Mouse (Mus musculus) intestine, postnatal 0 days (tissue): ENCODE results near the gene Igsf9. TPM values are rescaled to one million over a fixed set of nuclear protein-coding genes. Genes with fewer than 3 reads are reported as not detected.

Source experiments
- ATAC-seq: fragments of 200-750 bp; cut with Nextera tagmentation; 2 replicates; pipeline ENCODE4 v1.8.0; 2017; ENCODE audit warnings: mild to moderate bottlenecking, moderate TSS enrichment, moderate library complexity
- H3K27ac ChIP-seq: fragments of 300-500 bp; sonication (generic); 2 replicates; pipeline ENCODE4 v1.5.1; 2014; ENCODE audit warnings: mild to moderate bottlenecking, low read depth, low read length, moderate library complexity
- H3K27me3 ChIP-seq: fragments of 300-500 bp; sonication (generic); replicated peaks from 2 replicates; pipeline ENCODE4 v1.6.1; 2014; ENCODE audit warnings: low read length, mixed read lengths; ENCODE audit not compliant: control insufficient read depth, insufficient read depth
- H3K36me3 ChIP-seq: fragments of 300-500 bp; sonication (generic); 2 replicates; pipeline ENCODE4 v1.6.1; 2014; ENCODE audit warnings: mild to moderate bottlenecking, moderate library complexity; ENCODE audit not compliant: control insufficient read depth, insufficient read depth
- H3K4me1 ChIP-seq: fragments of 300-500 bp; sonication (generic); replicated peaks from 2 replicates; pipeline ENCODE4 v1.6.1; 2014; ENCODE audit warnings: antibody characterized with exemption, low read length, mixed read lengths; ENCODE audit not compliant: control insufficient read depth, insufficient read depth
- H3K4me2 ChIP-seq: fragments of 300-500 bp; sonication (generic); replicated peaks from 2 replicates; pipeline ENCODE4 v1.6.1; 2014; ENCODE audit warnings: low read depth, mild to moderate bottlenecking, moderate library complexity
- H3K4me3 ChIP-seq: fragments of 300-500 bp; sonication (generic); 2 replicates; pipeline ENCODE4 v1.5.1; 2014; ENCODE audit warnings: low read depth, low read length
- H3K9ac ChIP-seq: fragments of 300-500 bp; sonication (generic); 2 replicates; pipeline ENCODE4 v1.6.1; 2014; ENCODE audit warnings: mild to moderate bottlenecking, low read depth, low read length
- H3K9me3 ChIP-seq: fragments of 300-500 bp; sonication (generic); 2 replicates; pipeline ENCODE4 v1.6.1; 2016; ENCODE audit warnings: mixed run types; ENCODE audit not compliant: control insufficient read depth
- CTCF ChIP-seq: sonication (generic); IDR thresholded peaks from 2 replicates; pipeline ENCODE4 v1.5.1; 2016; ENCODE audit warnings: low read depth, mild to moderate bottlenecking, control low read depth, antibody characterized with exemption, moderate library complexity
- WGBS: fragments of 180-500 bp; shearing (Covaris S2); extraction: QIAGEN DNeasy Blood & Tissue Kit; methylation state at CpG from one replicate; pipeline ENCODE4 v1.1.7; 2014; 5-methylcytosine and 5-hydroxymethylcytosine counted together
- polyA plus RNA-seq: library from polyadenylated mRNA; unstranded; fragments of >200 nt; fragmentation: Nextera tagmentation; extraction: Ambion mirVana; gene quantifications from 2 replicates; pipeline ENCODE4 v1.2.1, GENCODE M21; 2015

Igsf9 gene
- polyA plus RNA-seq, 1 experiment from 2014 or later, result 73.4 TPM

DNA sequence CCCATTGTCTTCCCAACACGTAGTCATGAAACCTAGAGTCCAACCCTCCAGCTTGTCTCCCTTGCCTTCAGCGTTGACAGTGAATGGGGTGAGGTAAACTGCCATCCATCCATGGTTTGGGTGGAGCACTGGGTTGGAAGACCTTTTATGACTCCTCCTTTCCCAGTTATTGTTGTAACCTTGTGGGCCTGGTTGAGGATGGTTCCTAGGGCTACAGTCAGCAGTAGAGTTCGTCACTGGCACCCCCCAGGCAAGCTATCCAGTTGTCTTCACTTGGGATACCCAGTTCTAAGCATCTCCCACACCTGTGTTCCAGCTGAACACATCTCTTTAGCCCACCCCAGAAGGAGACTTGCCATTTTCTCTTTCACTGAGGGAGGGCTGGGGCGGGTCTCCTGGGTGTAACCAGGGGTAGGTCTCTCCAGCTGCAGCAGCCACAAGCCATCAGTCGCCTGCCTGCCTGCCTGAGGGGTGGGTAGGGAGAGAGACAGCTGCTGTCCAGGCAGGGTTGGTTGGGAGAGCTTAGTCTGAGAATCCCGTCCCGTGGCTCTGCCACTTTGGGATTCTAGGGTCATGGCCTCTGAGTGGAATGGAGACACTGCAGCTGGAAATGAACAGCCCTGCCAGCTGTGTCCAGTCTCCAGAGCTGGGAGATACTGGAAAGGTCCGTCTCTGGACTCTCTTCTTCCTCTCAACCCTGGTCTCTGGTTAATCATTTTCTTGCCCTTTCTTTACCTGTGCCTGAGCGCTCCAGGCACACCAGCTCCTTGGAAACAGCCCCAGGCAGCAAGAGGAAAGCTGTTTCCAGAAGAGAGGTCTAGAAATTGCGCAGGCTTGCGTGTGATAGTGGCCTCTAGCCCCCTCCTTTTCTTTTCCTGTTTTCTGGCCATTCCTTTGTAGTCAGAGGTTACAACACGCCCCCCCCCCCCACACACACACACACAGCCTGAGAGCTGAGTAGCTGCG lies 20.8 kb downstream of the Igsf9 start:
- no peak for ATAC-seq
- no peaks in the 10 kb centered on the region for H3K9me3 ChIP-seq
- peak overlapping the region; percentile 85 for H3K4me2 ChIP-seq
- peak overlapping the region; percentile 76 for H3K4me3 ChIP-seq
- no peak for TF ChIP-seq CTCF
- peak overlapping the region; percentile 93 for H3K27ac ChIP-seq
- H3K4me1 ChIP-seq, result peaks cover 17% of the 10 kb centered on the region
- peak overlapping the region; percentile 71; the same call in 1 of the 2 replicates for H3K9ac ChIP-seq
- WGBS, result 12% methylated on average over 12 of the region's 13 CpGs
- peaks cover 37% of the 10 kb centered on the region for H3K36me3 ChIP-seq
- no peaks in the 10 kb centered on the region for H3K27me3 ChIP-seq

DNA sequence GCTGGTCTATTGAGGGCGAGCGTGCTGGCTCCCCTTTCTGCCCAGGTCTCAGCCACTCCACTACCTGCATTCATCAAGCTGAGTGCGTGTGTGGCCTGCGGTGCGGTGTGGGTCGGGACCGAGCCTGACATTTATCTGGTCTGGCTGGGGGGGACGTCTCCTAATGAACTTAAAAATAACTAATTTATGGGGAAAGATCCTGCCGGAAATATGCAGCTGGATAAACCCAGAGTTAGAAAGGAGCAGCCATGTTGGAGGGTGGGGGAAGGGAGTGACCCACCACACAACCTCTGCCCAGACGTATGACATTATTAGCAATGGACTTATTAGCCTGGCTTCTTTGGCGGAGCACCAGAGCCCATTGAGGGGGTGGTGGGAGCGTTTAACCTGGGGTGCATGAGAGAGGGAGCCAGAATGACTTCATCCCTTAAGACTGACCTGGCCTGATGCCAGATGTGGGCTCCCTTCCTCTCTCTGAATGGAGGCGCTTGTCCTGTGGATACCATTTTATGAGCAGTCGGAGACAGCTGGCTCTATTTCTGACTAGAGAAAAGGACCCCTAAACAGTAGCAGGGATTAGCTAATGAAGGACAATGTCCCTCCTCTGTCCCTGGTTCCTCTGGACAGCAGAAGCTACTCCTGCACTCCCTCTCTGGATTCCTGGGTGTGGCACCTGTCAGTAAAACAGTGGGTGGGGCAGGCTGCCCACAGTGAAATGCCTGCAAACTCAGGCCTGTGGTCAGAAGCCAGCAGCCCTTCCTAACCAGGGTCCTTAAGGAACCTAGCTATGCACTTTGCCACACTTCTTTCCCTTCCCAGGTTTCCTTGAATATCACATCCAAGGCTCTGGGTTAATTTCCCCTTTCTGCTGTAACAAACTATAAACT lies 21.8 kb downstream of the Igsf9 start:
- WGBS, result 8% methylated on average over 14 of the region's 14 CpGs

DNA sequence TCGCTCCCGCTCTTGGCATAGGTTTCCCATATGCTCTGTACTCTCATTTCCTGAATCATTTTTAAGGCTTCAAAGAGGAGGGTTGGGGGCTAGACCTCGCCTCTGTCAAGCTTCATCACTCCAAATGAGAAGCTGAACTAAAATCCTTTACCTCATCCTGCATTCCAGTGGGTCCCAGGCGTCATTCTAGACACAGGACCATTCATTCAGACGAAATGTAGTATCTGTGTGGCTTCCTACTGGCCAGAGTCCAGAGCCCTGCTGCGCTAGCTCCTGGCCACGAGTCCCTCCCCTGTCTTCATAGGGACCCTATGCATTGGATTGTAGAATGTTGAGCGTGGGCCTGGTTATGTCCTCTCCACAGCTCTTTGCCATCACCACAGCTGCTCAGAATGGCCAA lies 23.2 kb downstream of the Igsf9 start:
- no peak for TF ChIP-seq CTCF
- Histone ChIP-seq H3K27me3 (no peaks in the 10 kb centered on the region), H3K36me3 (peaks cover 41% of the 10 kb centered on the region), H3K27ac (no peak overlapping the region), H3K4me2 (no peak overlapping the region), H3K4me1 (peaks cover 17% of the 10 kb centered on the region), H3K9me3 (no peaks in the 10 kb centered on the region), H3K9ac (no peak overlapping the region), H3K4me3 (no peak overlapping the region)
- ATAC-seq, result no peak
- WGBS, result 80% methylated on average over 8 of the region's 8 CpGs

More for the DNA sequence above, 21.8 kb downstream of the Igsf9 start:
- Histone ChIP-seq H3K9me3 (no peaks in the 10 kb centered on the region), H3K36me3 (peaks cover 37% of the 10 kb centered on the region), H3K4me3 (peak overlapping the region; percentile 76), H3K27me3 (no peaks in the 10 kb centered on the region), H3K4me1 (peaks cover 17% of the 10 kb centered on the region), H3K9ac (peak overlapping the region; percentile 18), H3K4me2 (peak overlapping the region; percentile 85), H3K27ac (peak overlapping the region; percentile 93)
- no peak for TF ChIP-seq CTCF
- no peak for ATAC-seq

DNA sequence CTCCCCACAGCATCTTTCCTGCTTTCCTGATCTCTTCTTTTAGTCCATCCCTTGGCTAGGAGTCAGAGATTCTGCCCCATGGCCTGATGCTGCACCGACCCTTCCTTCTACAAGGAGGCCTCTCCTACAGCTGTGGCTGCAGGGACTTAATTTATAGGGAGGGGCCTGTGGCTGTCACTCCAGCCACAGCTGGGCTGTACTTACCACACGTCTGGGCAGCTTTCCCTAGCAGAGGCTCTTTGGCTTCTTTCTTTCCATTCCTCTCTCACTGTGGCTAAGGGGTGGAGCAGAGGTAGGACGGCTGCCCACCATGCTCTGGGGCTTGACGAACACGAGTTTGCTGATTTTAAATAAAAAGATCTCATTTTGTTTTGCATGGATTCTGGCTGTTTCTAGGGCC lies 25.4 kb downstream of the Igsf9 start:
- H3K27ac ChIP-seq, result no peak overlapping the region
- H3K27me3 ChIP-seq, result no peaks in the 10 kb centered on the region
- H3K4me3 ChIP-seq, result no peak overlapping the region
- peaks cover 41% of the 10 kb centered on the region for H3K36me3 ChIP-seq
- 54% methylated on average over 5 of the region's 5 CpGs for WGBS
- TF ChIP-seq CTCF, result no peak
- no peaks in the 10 kb centered on the region for H3K9me3 ChIP-seq
- H3K4me1 ChIP-seq, result peaks cover 14% of the 10 kb centered on the region
- H3K9ac ChIP-seq, result no peak overlapping the region
- H3K4me2 ChIP-seq, result no peak overlapping the region
- ATAC-seq, result no peak

DNA sequence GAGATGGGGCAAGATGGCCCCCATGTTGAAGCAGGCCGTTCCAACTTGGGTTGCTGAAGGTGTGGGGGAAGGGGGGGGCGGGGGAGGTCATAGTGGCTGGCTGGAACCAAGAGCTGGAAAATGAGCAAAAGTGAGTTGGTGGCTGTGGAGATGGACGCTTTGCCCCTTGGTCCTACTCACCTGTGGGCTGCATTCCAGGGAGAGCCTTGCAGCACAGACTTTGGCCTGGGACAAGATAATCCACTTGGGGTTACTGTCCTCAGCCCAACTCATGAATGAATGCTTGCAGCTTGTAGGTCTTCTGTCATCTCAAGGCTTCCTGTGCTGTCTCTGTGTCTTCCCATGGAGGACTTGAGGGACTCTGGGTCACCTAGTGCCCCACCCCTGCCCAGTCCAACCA lies 26.1 kb downstream of the Igsf9 start:
- H3K9ac ChIP-seq, result no peak overlapping the region
- ATAC-seq, result no peak
- no peak overlapping the region for H3K4me2 ChIP-seq
- peaks cover 7% of the 10 kb centered on the region for H3K4me1 ChIP-seq
- H3K27me3 ChIP-seq, result no peaks in the 10 kb centered on the region
- H3K4me3 ChIP-seq, result no peak overlapping the region
- WGBS, result 92% methylated on average over 3 of the region's 3 CpGs
- H3K9me3 ChIP-seq, result no peaks in the 10 kb centered on the region
- no peak overlapping the region for H3K27ac ChIP-seq
- TF ChIP-seq CTCF, result no peak
- peaks cover 41% of the 10 kb centered on the region for H3K36me3 ChIP-seq

DNA sequence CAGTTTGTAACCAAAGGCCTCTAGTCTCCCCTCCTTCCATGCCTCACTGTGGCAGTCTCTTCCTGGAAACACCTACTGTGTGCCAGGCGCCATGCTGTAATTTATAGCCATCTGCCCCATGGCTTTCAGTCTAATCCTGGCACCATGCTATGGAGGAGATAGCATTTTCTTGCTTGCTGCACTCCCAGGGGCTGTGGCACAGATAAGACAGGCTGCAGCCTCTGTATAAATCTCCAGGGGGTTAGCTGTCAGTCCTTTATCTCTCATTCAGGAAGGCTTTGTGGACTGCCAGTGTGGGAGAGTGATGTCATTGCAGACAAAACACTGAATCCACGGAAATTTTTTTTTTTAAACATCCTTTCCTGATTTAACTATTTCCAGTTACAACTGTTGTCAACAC lies 26.6 kb downstream of the Igsf9 start:
- peaks cover 6% of the 10 kb centered on the region for H3K4me1 ChIP-seq
- peaks cover 41% of the 10 kb centered on the region for H3K36me3 ChIP-seq
- H3K27ac ChIP-seq, result no peak overlapping the region
- H3K9ac ChIP-seq, result no peak overlapping the region
- no peaks in the 10 kb centered on the region for H3K9me3 ChIP-seq
- H3K27me3 ChIP-seq, result no peaks in the 10 kb centered on the region
- WGBS, result 52% methylated on average over 2 of the region's 2 CpGs
- no peak overlapping the region for H3K4me3 ChIP-seq
- no peak overlapping the region for H3K4me2 ChIP-seq
- ATAC-seq, result no peak
- TF ChIP-seq CTCF, result no peak
